Mouse (Mus musculus): ENCODE measurements around the gene Slc25a40. TPM values are rescaled to one million over a fixed set of nuclear protein-coding genes. Genes with fewer than 3 reads are reported as not detected.

Gene Slc25a40
- polyA plus RNA-seq (2014; fragmentation: Illumina TruSeq; extraction: RNeasy Lipid Tissue Mini Kit (QIAGEN cat#74804); ENCODE audit: insufficient read depth, low read depth, low replicate concordance), result 4.3 TPM

GRCm38 (mm10) chr5:8422157-8422931 is at the start of gene Slc25a40, which contains the start of gene Dbf4:
Gene Slc25a40, plus strand, starts transcription at chr5:8422850.
Gene Dbf4, minus strand, starts transcription at chr5:8422716.

Other genes starting within 250 kb of the Slc25a40 start
- gene Adam22, start 54.7 kb upstream of the Slc25a40 start, polyA plus RNA-seq (2014; fragmentation: Illumina TruSeq; extraction: RNeasy Lipid Tissue Mini Kit (QIAGEN cat#74804); ENCODE audit: insufficient read depth, low read depth, low replicate concordance), result 1.0 TPM
- 3.2 TPM for gene Dbf4, start 134 bp upstream of the Slc25a40 start, polyA plus RNA-seq (2014; fragmentation: Illumina TruSeq; extraction: RNeasy Lipid Tissue Mini Kit (QIAGEN cat#74804); ENCODE audit: insufficient read depth, low read depth, low replicate concordance)
- 0.39 TPM for gene Rundc3b, start 200.1 kb downstream of the Slc25a40 start, polyA plus RNA-seq (2014; fragmentation: Illumina TruSeq; extraction: RNeasy Lipid Tissue Mini Kit (QIAGEN cat#74804); ENCODE audit: insufficient read depth, low read depth, low replicate concordance)
- 12.6 TPM for gene Abcb1a, start 237.2 kb downstream of the Slc25a40 start, polyA plus RNA-seq (2014; fragmentation: Illumina TruSeq; extraction: RNeasy Lipid Tissue Mini Kit (QIAGEN cat#74804); ENCODE audit: insufficient read depth, low read depth, low replicate concordance)